Mouse (Mus musculus) A20 (cell line): Measurements from ENCODE around the gene Akap13.
A peak's percentile ranks its signal among the peaks of the same experiment; 100 is the strongest.

Experiments used
- DNase-seq: peaks from one replicate; pipeline ENCODE4 v3.0.0-alpha.2; 2011; ENCODE audit warnings: low read depth, low spot score

Akap13 gene

GRCm38 (mm10) chr7:75633807-75634526 lies 178.6 kb downstream of the Akap13 start:
- DNase-seq = no peak

DNA sequence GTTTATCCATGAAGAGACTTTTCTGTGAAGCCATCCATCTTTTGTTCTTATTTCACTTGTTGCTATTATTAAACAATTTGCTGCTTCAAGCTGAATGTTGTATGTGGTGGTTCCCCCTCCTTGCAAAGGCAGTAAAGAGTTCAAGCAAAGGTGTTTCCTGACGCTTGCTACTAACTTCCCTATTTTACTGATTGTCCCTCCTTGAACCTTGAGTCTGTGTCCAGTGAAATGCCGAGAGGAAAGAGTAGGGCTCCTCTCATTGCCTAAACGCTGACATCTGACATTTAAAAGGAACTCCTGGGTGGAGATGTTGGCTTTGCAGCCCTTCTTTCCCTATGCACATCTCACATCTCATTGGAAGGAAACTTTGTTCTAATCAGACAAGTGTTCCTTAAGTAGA lies 183.4 kb downstream of the Akap13 start:
- no peak for DNase-seq

DNA sequence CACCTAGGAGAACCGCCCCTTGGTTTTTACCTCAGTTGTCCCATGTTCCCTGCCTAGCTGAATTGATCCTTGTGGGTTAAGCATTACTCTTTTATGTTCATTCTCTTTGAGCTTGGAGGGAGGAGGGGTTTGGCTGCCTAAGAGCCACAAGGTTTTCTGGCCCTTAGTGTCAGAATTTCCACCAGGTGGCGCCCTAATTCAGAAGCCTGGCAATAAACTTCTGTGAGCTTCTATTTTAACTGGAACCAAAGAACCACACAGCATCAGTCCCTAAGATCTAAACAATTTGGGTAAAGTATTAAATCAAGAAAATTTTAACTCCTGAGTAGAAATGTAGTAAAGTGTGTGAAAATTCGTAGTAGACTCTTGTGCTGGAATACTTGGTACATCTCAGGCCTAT lies 184.2 kb downstream of the Akap13 start:
- peak; percentile 77 for DNase-seq

- no peak for DNase-seq
Observed at GRCm38 (mm10) chr7:75640074-75640473, 184.7 kb downstream of the Akap13 start.

DNA sequence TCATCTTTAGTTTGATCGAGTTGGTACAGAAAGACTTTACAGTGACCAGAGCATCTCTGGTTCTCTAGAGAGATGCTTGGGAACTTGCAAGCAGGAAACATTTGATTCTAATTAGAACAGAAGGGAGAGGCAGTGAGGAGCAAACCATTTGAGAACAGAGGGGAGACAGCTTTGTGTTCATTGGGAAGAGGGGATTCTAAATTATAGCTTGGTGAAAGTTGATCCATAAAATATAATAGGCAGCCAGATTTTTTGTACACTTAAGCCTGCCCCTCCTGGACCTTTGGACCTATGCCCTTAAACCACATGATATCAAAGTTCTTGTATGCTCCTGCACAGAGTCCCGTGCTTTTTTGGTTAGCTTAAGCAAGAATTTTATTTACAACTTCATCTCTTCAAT lies 185.3 kb downstream of the Akap13 start:
- no peak for DNase-seq

DNA sequence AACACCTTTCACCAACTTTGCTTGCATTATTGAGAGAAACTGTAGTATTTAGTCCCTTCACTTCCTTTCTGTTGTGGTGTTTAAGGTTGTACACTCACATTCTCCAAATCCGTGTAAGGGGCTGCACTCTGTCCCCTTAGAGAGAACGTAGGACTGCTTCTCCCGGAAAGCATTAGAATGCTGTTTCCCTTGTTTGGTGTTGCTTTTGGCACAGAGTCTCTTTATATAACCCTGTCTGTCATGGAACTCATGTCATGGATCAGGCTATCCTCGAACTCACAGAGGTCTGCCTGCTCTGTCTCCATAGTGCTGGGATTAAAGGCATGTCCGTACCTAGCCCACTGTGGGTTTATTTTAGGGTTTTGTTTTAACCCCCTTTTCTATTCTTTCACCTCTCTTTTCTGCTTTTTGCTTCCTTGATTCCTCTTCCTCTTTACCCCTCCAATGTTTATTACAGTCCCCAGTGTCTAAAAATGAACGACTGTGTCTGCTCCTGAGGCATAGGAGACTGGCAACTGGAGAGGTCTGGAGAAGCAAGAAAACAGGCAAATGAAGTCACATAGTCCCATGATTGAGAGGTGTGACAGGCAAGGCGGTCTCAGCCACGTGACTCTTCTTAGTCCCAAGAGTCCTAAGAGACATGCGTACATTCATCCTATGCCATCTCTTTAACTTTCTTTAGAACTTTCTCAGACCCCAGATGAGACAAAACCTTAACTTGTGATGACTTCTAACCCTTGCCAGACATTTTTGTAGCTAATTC lies 186.3 kb downstream of the Akap13 start:
- DNase-seq = no peak

GRCm38 (mm10) chr7:75642178-75642777 lies 186.9 kb downstream of the Akap13 start:
- DNase-seq = no peak

GRCm38 (mm10) chr7:75642846-75643563 lies 187.7 kb downstream of the Akap13 start:
- DNase-seq = no peak

DNA sequence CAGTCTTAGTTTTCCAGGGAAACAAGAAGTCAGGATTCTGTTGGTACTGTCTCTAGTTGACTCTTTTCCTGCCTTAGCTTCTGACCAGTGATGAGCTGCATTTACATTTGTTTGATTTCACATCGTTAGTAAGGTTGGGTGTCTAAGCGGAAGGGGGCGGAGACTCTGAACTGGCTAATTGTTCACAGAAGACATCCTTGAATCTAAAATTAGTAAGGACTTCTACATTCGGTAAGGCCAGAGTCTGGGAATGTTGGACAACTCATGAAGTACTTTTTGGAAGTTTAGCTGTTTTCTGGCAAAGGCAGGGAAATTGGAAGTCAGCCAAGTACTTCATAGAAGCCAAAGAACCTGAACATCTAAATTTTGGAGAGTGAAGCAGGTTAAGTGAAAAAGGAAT lies 188.7 kb downstream of the Akap13 start:
- DNase-seq = no peak

GRCm38 (mm10) chr7:75644585-75644984 lies 189.3 kb downstream of the Akap13 start:
- DNase-seq = no peak

DNA sequence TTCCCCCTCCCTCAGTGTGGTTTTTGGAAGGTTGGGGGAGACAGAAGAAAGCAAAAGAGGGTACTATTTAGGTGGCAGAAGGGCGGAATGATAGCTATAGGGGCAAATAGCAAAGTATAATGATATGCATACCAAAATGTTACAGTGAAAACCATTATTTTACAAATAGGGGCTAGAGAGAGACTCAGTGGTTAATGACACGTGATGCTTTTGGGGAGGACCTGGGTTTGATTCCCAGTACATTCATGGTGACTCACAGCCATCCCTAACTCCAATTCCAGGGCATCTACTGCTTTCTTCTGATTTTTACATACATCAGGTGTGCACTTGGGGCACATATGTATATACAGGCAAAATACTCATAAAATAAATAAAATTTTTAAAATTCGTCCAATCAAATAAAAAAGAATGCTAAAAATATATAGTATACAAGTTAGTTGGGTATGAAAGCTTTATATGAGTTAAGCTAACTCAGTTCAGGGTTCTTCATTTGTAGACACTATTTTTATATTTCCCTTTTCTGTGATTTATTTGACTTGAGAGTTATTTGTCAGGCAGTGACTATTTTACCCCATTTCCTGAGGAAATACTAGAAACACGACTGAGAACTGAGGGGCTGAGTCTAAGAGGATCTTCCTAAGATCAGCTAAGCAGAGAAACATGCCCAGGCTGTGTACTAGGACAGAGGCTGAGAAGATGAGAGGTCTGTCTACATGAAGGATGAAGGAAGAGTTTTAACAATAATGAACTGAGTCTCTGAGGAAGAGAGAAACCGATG lies 190.0 kb downstream of the Akap13 start:
- peak; percentile 24 for DNase-seq

- no peak for DNase-seq
Observed at GRCm38 (mm10) chr7:75648051-75648450, 192.7 kb downstream of the Akap13 start.

- DNase-seq = no peak
Observed at GRCm38 (mm10) chr7:75648961-75649360, 193.6 kb downstream of the Akap13 start.

- no peak for DNase-seq
Observed at GRCm38 (mm10) chr7:75649966-75650365, 194.6 kb downstream of the Akap13 start.

DNA sequence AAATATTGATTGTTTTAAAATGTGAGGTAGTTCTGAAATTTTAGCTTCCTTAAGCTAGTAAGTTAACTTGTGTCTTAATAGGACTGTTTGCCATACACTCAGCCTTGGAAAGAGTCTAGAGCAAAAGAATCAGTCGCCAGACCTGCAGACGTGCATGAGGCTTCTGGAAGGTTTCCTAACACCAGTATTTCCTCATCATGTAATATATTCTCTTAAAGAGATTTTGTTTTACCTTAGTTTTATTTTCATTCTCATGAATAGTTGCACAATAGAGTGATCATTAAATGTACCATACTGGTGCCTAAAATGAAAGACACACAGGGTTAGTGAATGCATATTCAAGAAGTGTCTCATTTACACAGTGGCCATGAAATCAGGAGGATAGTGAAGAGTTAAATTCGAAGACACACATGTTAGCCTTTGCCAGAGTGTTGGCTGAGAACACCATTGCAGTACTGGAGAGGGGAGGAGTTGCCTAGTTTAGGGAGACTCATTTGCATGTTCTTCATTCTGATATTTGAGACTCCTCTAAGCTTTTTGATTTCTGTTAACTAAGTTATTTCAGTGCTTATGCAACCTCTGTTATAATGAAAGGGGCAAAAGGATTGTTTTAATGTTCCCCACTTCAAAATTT lies 198.5 kb downstream of the Akap13 start:
- peak; percentile 49 for DNase-seq

GRCm38 (mm10) chr7:75655180-75656074 lies 200.1 kb downstream of the Akap13 start:
- DNase-seq = peak; percentile 81

GRCm38 (mm10) chr7:75656297-75656852 lies 201.0 kb downstream of the Akap13 start:
- peak; percentile 76 for DNase-seq

GRCm38 (mm10) chr7:75656896-75657295 lies 201.6 kb downstream of the Akap13 start:
- peak; percentile 55 for DNase-seq

DNA sequence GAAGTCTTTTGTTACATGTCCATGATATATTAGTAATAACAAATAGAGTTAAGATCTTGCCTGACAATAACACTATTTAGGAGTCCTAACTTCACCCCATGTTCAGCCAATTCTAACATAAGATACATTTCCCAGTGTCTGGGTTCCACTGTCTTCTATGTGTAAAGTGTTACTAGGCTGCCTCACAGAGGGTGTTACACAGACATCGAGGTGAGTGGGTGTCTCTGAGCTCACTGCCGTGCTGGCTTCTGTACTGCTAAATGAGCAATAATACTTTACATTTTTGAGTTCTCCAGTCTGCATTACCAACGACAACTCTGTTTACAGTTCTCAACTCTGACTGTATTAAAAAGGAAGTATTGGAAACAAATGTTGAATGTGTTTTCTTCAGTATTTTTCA lies 209.1 kb downstream of the Akap13 start:
- DNase-seq = no peak
